Mouse (Mus musculus) myocyte (in vitro differentiated cells): ENCODE data around the gene Rbfox1.

Source experiments
- E2F4 ChIP-seq: IDR thresholded peaks from one replicate; pipeline ENCODE4 v1.6.1; 2011; ENCODE audit warnings: mild to moderate bottlenecking, control low read depth, moderate library complexity; ENCODE audit not compliant: insufficient read depth
- MAX ChIP-seq: IDR thresholded peaks from one replicate; pipeline ENCODE4 v1.6.1; 2011; ENCODE audit warnings: low read depth, mild to moderate bottlenecking, control low read depth
- POLR2A ChIP-seq: IDR thresholded peaks from one replicate; pipeline ENCODE4 v1.6.1; 2011; ENCODE audit warnings: low read depth, mild to moderate bottlenecking, control low read depth, moderate library complexity; ENCODE audit not compliant: insufficient read length
- POLR2AphosphoS2 ChIP-seq: IDR thresholded peaks from one replicate; pipeline ENCODE4 v1.6.1; 2011; ENCODE audit warnings: low read depth, control low read depth; ENCODE audit not compliant: insufficient read length

- TF ChIP-seq E2F4 (no peak), POLR2A (no peak), POLR2AphosphoS2 (no peak), MAX (no peak)
These were observed 1510.9 kb downstream of the Rbfox1 start for GRCm38 (mm10) chr16:7396101-7396500.
